Mouse (Mus musculus) gonadal fat pad, adult 2 months (tissue): ENCODE results near the gene Cd40. TPM values are rescaled to one million over a fixed set of nuclear protein-coding genes. Genes with fewer than 3 reads are reported as not detected.

Experiments used
- DNase-seq: peaks from one replicate; pipeline ENCODE4 v3.0.0-alpha.2; 2012; ENCODE audit warnings: low read depth
- polyA plus RNA-seq: library from polyadenylated mRNA; depleted of rRNA; stranded (reverse); fragments of >200 nt; gene quantifications from 2 replicates; pipeline ENCODE4 v1.2.3, GENCODE M21; 2012

Gene Cd40
- polyA plus RNA-seq, 1 experiment = 6.5 TPM

- DNase-seq = no peak
Measured at GRCm38 (mm10) chr2:165056377-165057085, 1.1 kb downstream of the Cd40 start.

- no peak for DNase-seq
Measured at GRCm38 (mm10) chr2:165059961-165060360, 4.5 kb downstream of the Cd40 start.

DNA sequence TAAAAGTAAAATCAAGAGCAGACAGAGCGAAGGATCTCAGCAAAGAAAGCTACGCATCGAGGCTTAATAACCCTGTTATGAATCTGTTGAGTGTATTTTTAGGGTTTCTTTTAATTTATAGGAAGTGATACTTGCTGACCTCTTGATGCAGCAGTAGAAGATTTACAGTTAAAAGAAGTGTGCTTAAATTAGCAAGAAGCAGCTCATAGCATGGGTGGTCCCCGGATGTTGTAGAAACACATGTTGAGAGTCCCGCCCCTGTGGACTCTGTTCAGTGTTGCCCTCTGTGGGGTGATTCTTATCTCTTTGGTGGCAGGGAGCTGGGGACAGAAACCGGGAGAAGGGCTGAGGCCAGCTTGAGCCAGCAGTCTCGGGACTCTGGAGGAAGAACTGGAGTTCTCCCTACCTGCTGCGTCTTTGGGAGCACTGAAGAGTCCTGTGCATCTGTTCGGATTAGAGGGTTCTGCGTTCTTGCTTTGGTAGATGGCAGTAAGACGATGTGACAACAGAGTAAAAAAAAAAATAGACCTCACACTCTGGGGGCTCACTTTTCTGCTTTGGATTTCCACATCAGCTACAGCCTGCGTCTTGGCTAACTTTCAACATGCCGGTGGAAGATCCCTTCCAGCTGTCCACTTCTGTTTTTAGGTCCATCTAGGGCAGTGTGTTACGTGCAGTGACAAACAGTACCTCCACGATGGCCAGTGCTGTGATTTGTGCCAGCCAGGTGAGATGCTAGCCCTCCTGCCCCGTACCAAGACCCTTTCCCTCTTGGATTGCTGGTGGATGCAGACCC is 6.4 kb downstream of the Cd40 start:
- no peak for DNase-seq

GRCm38 (mm10) chr2:165064489-165064888 is 9.1 kb downstream of the Cd40 start:
- DNase-seq = no peak

DNA sequence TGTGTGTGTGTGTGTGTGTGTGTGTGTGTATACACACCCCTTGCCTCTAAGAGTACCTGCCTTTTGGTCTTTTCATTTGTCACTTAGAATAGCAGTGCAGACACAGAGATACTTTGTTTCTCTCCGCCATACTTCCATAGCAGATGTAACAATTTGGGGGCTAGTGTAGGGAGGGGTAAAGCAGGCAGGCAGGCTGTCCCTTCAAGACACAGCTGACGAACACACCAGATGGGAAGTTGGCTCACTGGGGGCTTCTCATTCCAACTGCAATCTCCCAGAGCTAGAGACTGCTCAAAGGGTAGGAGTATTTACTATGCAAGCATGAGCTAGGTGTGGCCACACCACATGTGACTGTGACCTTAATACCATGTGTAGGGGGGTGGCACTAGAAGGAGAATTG is 13.4 kb downstream of the Cd40 start:
- no peak for DNase-seq

DNA sequence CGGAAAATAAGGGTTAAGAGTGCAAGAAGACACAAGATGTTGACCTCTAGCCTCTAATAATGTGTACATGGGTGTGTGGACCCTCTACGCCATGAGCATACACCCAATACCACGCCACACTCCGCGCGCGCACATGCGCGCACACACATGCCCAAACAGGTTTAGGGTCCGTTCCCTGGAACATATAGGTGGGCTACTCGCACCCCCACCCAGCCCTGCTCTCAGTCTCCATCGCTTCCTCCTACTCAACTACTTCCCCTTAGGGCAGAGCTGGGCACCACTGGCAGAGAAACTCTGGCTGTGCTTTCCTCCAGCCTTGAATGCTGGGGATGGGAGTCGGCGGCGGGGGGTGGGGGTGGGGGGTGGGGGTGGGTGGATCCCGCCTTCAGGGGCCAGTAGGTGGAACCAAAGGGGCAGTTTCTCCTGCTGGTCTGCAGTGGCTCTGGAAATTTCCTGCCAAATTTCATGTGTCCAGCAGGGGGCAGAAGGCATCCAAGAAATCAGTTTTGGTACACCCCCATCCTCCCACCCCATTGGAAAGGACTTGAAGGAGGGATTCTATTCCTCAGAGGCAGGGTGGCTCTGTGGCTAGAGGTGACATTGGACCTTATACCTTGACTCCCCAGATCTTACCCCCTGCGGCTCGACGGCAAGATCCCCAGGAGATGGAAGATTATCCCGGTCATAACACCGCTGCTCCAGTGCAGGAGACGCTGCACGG is 14.8 kb downstream of the Cd40 start:
- no peak for DNase-seq

DNA sequence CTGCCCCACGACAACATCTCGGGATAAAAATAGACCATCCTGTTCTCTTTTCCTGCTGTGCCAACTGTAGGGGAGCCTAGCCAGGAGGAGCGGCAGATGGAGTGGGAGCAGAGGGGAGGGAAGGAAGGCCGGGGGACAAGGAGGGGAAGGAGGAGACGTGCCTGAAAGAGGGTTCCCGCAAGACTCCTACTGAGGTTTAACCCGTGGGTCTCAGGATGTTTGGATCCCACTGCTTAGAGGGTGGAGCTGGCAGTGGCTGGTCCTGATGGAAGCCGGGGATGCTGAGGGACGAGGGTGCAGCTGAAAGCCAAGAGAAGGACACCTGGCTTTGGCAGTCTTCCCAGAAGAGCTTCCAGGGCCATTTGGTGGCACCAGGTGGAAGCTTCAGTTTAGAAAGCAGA is 18.0 kb downstream of the Cd40 start:
- DNase-seq = no peak

DNA sequence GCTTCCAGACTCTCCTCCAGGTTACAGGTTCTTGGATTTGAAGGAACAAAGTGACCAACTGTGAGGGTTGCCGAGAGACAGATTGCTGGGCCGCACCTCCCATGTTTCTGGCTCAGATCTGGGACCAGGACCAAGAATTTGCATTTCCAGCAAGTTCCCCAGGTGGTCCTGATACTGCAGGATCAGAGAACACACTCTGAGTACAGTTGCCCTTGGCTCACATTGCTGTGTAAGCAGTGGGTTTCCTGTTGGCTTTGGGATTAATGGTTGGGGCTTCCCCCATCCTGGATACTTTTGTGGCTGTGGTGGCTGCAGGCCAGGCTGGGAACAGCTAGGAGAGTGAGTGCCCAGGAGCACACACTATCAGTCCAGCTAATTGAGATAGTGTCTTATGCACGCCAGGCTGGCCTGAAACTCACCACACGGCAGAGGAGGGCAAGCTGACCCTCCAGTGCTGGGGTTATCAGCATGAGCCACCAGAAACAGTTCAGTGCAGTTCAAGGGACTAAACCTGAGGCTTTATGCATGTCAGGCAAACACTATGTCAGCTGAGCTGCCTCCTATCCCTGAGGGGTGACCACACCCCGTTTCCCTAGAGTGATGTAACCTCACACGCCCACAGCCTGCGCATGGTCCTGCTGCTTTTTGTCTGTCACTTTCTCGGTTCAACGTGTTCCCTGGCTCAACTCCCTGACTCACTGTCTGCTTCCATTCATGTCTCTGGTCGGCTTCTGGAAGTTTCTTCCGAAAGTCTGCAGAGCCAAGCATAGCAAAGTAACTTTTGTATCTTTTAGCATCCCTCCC is 18.9 kb downstream of the Cd40 start:
- no peak for DNase-seq

DNA sequence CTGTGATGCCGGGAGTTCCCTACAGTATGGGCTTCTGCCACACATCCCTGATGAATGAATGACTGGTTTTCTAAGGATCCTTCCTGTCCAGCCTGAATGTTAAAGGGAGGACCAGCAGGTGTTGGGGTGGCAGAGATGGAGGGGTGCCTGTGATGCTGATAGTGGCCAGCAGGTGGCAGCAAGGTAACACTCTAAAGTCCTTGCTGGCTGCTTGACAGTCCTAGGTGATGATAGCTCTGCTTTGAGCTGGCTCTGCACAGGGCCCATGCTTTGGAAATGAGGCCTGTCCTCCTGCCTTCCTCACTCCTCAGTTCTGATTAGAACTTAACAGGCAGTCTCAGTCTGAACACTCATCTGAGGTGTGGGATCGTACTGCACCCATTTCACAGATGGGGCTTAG is 19.5 kb downstream of the Cd40 start:
- DNase-seq = no peak

GRCm38 (mm10) chr2:165077055-165077454 is 21.6 kb downstream of the Cd40 start:
- no peak for DNase-seq

DNA sequence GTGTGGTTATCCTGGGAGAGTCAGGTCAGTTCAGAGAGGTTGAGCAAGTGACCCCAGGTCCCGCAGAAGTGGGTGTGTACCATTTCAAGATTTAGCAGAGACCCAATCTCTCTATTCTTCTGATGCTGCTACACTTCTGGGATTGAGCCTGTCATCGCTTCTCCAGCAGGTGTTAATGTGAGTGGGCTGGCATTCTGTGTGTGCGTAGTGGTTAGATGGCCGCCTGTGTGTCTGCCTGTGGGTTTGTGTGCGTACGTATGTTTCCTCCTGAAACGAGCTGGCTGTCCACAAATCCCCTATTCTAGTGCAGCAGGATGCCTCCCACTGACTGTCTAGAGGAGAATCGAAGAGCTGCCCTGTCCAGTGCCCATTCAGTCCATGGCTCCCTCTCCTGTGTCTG is 22.6 kb downstream of the Cd40 start:
- no peak for DNase-seq

DNA sequence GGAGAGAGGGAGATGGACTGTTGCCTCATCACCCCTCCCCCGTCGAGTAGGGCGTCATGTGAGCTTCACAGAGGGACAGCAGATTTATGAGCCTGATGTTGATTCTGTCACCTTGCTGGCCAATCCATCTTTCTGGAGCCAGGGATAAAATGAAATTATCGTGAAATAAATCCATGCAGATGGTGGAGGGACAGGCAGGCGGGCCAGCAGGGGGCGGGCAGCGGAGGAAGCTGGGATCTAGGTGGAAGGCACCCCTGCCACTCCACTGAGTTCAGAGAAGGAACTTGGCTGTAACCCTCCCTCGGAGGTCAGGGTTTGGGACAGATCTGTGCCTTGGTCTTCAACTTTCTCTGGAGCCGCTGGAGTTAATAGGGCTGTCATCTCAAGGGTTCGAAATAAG is 23.2 kb downstream of the Cd40 start:
- DNase-seq = no peak

GRCm38 (mm10) chr2:165080657-165081056 is 25.2 kb downstream of the Cd40 start:
- DNase-seq = no peak

GRCm38 (mm10) chr2:165081257-165081656 is 25.8 kb downstream of the Cd40 start:
- DNase-seq = no peak

- DNase-seq = no peak
Measured at GRCm38 (mm10) chr2:165086634-165087033, 31.2 kb downstream of the Cd40 start.

DNA sequence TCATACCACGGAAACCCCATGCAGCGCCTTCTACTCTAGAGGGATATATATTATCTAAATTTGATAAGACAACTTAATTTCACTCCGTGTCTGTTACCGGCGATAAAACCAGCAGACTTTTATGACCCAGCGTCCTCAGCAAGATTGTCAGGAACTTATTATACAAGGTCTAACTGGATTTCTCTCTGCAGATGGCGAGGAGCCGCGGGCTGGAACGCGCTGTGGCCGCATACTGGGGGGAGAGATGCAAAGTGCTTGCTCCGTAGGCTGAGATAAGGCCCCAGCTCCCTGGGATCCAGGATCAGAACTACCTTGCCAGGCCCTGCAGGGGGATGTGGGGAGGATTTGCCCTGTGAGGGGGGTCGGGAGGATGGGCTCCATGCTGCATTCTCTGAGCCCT is 34.0 kb downstream of the Cd40 start:
- no peak for DNase-seq

- DNase-seq = no peak
Measured at GRCm38 (mm10) chr2:165090650-165091049, 35.2 kb downstream of the Cd40 start, which contains the start of gene 1700025C18Rik. Gene 1700025C18Rik, minus strand, starts transcription at chr2:165090750.

DNA sequence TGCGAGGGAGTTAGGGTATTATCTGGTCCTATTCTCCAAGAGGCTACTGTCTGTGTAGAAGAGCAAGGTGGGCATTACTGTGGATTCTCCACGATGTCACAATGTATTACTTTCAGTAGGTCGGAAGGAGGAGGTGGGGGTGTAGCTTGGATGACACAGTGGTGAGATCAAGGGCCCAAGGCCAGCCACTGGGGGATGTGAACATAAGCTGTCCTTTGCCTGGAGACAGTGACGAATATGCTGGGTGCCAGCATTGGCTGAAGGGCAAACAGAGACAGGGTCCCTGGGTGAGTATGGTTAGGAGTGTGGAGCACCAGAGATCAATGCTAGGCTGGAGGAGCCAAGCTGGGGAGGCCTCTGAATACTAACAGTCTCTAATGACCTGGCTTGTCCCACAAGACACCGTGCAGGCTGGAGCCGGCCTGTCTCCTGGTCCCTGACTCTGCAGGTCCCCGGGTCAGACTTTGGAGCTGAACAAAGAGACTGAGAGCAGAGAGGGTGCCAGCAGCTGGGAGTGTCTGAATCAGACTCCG is 36.1 kb downstream of the Cd40 start:
- no peak for DNase-seq

DNA sequence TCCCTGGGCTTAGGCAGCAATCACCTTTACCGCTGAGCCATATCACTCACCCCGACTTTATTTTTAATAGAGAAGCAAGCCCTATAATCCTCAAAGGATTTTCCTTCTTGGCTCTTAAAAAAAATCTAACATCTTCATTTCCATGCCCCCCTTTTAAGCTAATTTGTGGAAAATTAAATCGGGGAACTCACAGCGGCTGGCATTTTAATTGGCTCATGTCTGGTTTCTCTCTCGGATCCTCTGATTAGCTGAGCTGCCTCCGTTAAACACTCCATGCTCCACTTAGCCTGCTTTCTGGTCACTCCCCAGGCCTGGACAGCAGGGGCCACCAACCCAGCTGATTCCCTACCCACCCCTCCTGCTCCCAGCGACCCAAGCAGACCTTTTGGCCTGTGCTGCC is 37.0 kb downstream of the Cd40 start:
- no peak for DNase-seq

DNA sequence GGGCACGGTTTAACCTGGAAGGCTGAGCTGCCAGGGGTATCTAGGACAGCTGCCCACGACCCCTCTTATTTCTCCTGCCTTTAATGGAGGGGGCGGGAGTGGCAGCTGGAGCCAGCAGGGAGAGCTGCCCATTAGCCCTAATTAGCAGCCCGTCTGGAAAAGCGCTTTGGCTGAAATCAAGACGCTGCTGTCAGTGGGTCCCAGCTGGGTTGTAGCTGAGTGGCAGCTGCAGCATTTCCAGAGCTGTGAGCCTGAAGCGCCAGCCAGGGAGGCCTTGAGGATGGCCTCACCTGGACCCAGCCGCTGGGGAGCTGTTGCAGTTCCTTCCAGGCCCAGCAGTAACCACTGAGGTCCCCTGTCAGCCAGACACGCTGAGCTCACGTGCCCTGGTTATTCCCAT is 40.9 kb downstream of the Cd40 start:
- no peak for DNase-seq

DNA sequence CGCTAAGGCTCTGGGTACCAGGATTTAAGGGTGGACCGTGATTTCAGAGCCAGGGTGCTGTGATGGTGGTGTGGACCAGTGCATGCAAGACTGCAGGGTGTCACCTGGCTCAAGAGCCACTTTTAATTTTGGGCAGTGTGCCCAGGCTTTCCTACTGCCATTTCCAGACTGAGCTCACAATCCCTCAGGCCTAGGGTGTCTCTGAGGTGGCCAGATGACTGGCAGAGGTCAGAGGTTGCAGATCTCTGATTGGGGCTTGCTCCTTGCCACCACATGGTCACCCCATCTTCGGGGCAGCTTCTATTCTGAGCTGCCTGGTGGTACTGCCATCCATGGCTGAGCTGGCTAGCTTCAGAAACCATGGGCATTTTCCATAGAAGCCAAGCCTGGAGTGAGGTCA is 43.4 kb downstream of the Cd40 start:
- no peak for DNase-seq

DNA sequence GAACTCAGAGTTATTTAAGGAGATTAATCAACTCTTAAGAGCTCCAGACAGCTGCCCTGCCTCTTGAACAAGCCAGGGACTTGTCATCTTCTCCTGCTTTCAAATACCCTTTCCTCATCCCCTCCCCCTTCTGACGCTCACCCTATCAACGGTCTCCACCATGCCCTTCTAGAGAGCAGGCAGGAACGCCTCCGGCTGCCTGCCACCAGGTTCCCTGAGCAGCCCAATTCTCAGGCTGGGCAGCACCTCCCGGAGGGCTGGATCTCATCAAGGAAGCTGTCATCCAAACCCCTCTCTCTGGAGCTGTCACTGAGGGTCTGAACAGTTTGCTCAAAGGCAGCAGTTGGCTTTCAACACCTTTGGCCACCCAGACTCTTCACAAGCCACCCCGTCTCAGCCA is 45.3 kb downstream of the Cd40 start:
- DNase-seq = no peak
